Mouse (Mus musculus) embryo, embryonic 11 days (tissue): ENCODE measurements around the gene Dnajb11.

Experiments used
- DNase-seq: peaks from one replicate; pipeline ENCODE4 v3.0.0-alpha.2; 2015

Gene Dnajb11

GRCm38 (mm10) chr16:22857431-22858113, at the start of gene Dnajb11, which contains the start of gene Tbccd1:
Gene Dnajb11 (plus strand): TSS chr16:22857845.
Gene Tbccd1 (minus strand): TSS chr16:22857669.
- DNase-seq, result peak; percentile 99

GRCm38 (mm10) chr16:22811477-22811876, 46.2 kb upstream of the Dnajb11 start, which contains the start of gene Crygs:
Gene Crygs (minus strand): TSS chr16:22811577.
- DNase-seq, result no peak

GRCm38 (mm10) chr16:22820731-22821130, 36.9 kb upstream of the Dnajb11 start:
- peak; percentile 50 for DNase-seq

- DNase-seq, result no peak
Observed at GRCm38 (mm10) chr16:22832932-22833525, 24.6 kb upstream of the Dnajb11 start.

GRCm38 (mm10) chr16:22839146-22839857, 18.3 kb upstream of the Dnajb11 start:
- DNase-seq, result no peak

GRCm38 (mm10) chr16:22842871-22843270, 14.8 kb upstream of the Dnajb11 start:
- no peak for DNase-seq

DNA sequence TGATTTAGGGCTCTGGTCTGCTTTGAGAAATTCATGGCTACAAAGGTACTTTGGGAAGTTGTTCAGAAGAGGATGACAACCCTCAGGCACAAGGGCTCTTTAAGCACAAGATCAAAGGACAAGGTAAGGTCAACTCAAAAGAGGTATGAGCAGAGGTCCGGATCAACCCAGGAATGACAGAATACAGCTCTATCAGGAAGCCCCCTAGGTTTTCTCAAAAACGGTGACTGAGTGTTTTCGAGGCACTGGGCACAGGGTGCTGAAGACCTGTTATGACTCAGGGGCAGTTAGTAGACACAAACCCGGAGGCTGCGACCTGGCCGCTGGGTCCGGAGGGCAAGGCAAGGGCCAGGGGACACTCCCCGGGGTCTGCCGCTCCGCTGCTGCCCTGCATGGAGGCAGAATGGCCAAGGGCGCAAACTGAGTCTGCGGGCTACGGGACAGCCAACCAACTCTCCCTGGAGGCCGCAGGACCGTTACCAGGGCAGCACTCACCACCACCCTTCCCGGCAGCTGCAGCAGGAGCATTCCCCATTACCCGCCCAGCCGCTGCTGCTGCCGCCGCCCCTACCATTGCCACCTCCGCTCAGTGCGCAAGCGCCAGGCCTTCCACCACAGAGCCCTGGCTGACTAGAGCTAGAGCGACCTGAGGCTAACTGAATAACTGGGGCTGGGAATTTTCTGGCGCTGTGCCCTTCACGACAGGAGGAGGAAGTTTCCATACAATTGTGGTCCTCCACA, 13.4 kb upstream of the Dnajb11 start:
- peak; percentile 90 for DNase-seq

- DNase-seq, result peak; percentile 1
Observed at GRCm38 (mm10) chr16:22844834-22845233, 12.8 kb upstream of the Dnajb11 start.

- DNase-seq, result no peak
Observed at GRCm38 (mm10) chr16:22845481-22845880, 12.2 kb upstream of the Dnajb11 start.

GRCm38 (mm10) chr16:22847686-22848085, 10.0 kb upstream of the Dnajb11 start:
- no peak for DNase-seq

GRCm38 (mm10) chr16:22848331-22848730, 9.3 kb upstream of the Dnajb11 start:
- no peak for DNase-seq

- no peak for DNase-seq
Observed at GRCm38 (mm10) chr16:22852709-22853108, 4.9 kb upstream of the Dnajb11 start.

- no peak for DNase-seq
Observed at GRCm38 (mm10) chr16:22856773-22857172, 872 bp upstream of the Dnajb11 start.

GRCm38 (mm10) chr16:22872397-22872796, 14.8 kb downstream of the Dnajb11 start:
- no peak for DNase-seq

DNA sequence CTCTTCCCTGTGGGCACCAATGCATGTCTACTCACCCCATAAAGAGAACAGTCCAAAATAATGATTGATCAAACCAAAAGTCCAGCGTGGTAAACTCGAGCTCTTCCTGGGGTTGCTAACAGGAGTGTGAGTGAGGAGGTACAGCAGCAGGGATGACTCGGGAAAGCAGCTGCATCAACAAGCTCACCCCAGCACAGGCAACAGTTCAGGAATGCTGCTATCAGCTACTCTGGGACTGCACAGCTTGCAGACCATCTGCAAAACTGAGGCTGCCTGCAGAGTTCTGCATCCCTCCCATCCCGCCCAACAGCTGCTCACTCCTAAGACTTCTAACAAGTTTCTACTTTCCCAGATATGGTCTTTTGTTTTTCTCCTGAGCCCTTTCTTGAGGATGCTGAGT, 15.7 kb downstream of the Dnajb11 start:
- no peak for DNase-seq

GRCm38 (mm10) chr16:22876218-22877043, 18.8 kb downstream of the Dnajb11 start:
- DNase-seq, result peak; percentile 50

- no peak for DNase-seq
Observed at GRCm38 (mm10) chr16:22877660-22878390, 20.2 kb downstream of the Dnajb11 start.

DNA sequence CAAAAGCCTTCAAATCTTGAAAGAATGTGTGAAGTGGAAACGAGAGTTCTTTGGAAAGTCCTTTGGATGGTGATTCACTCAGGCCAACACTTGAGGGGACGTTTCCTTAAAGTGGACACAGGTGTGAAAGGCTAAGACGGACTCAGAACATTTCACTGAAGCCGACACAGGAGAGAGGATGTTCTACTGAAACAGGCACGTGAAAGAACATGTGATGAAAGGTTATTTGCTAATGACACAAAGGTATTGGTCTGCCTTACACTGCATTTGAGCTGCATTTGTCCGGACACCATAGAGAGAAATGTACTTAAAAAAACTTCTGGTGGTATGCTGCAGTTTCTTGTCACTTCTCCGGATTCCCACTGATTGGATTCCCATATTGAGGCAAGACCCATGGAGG, 21.1 kb downstream of the Dnajb11 start:
- DNase-seq, result no peak

DNA sequence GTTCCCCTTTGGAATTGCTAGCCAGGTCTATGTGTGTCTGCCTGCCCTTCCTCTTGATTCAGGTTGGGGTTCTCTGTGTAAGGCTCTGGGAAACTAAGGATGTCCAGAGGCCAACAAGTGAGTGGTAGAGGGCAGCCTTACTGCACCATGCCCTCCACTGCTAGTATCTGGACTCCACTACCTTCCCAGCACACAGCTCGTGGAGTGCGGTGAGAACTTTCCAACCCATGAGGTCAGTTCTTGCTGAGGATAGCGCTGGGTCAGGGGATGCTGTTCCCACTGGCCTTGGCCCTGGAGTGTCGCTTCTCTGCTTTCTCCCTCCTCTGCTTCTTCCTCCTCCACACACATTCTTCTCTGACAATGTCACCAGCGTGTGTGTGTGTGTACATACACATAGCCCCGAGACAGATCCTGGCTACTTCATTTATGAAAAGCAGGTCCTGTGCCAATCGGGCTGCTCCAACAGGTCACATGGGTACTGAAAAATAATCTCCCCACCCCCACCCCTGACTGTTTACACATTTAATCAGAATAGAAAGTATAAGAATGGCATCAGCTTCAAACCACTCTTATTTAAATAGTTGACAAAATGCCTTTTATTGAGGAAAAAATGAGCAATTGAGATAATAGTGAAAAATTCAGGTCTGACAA, 22.4 kb downstream of the Dnajb11 start:
- DNase-seq, result no peak

- DNase-seq, result peak; percentile 68
Observed at GRCm38 (mm10) chr16:22880900-22881299, 23.3 kb downstream of the Dnajb11 start.

GRCm38 (mm10) chr16:22881487-22881886, 23.8 kb downstream of the Dnajb11 start:
- no peak for DNase-seq
